Mouse (Mus musculus): Measurements from ENCODE around the gene Arel1.

- TF ChIP-seq CTCF (IDR thresholded peaks at IDR 0.05; ENCODE audit: extremely low read depth, insufficient read depth, low read length) = no peak
- no peak for TF ChIP-seq POLR2A (IDR thresholded peaks at IDR 0.05; ENCODE audit: extremely low read depth, insufficient read depth, low read length)
Measured at GRCm38 (mm10) chr12:84940343-84940742, 30.4 kb downstream of the Arel1 start.

Measured in cortical plate, adult 2 months (tissue).